Mouse (Mus musculus) MEL (cell line): Measurements from ENCODE around the gene Vmn1r128. TPM values are rescaled to one million over a fixed set of nuclear protein-coding genes. Genes with fewer than 3 reads are reported as not detected.
"Not testable (repeated sequence)": the region's sequence is repeated elsewhere in the genome, so short reads cannot be mapped to it uniquely, and the experiment has no call there.

ENCODE experiments used
- DNase-seq: peaks from one replicate; pipeline ENCODE4 v3.0.0; 2011; ENCODE audit warnings: low read depth, low spot score
- H3K27ac ChIP-seq: 2 replicates; pipeline ENCODE4 v1.5.1; 2012; ENCODE audit warnings: low read depth, mild to moderate bottlenecking, control low read depth, low read length, moderate library complexity; ENCODE audit not compliant: control insufficient read depth
- H3K27me3 ChIP-seq, 2 experiments: fragments of 150-350 bp in 1 of 2; sonication (generic) in 1 of 2; 2 replicates each; pipeline ENCODE4 v1.6.1; 2012; ENCODE audit warnings: low read length in 2 of 2, mild to moderate bottlenecking in 2 of 2, improper control_type of control experiment in 1 of 2, moderate library complexity in 1 of 2; ENCODE audit not compliant: insufficient read depth in 2 of 2, control insufficient read depth in 1 of 2
- H3K36me3 ChIP-seq, 2 experiments: 2 replicates each; pipeline ENCODE4 v1.6.1; 2012 to 2014; ENCODE audit warnings: low read length in 2 of 2, improper control_type of control experiment in 1 of 2, inconsistent platforms in 1 of 2, mild to moderate bottlenecking in 1 of 2; ENCODE audit not compliant: insufficient read depth in 2 of 2, control insufficient read depth in 1 of 2
- H3K4me1 ChIP-seq, 2 experiments: fragments of 150-350 bp in 1 of 2; sonication (generic) in 1 of 2; 2 replicates each; pipeline ENCODE4 v1.6.1; 2012; ENCODE audit warnings: low read length in 2 of 2, improper control_type of control experiment in 1 of 2, mild to moderate bottlenecking in 1 of 2; ENCODE audit not compliant: insufficient read depth in 2 of 2, control insufficient read depth in 1 of 2
- H3K4me3 ChIP-seq, 2 experiments: fragments of 150-350 bp in 1 of 2; sonication (generic) in 1 of 2; 2 replicates each; pipeline ENCODE4 v1.5.1; 2012; ENCODE audit warnings: low read depth in 2 of 2, low read length in 2 of 2, mild to moderate bottlenecking in 2 of 2, moderate library complexity in 2 of 2, control low read depth in 1 of 2, improper control_type of control experiment in 1 of 2; ENCODE audit not compliant: control insufficient read depth in 1 of 2, insufficient read depth in 1 of 2
- H3K79me2 ChIP-seq: 2 replicates; pipeline ENCODE4 v1.6.1; 2012; ENCODE audit warnings: mild to moderate bottlenecking, low read length, moderate library complexity; ENCODE audit not compliant: control insufficient read depth, poor library complexity, insufficient read depth
- H3K9ac ChIP-seq: 2 replicates; pipeline ENCODE4 v1.6.1; 2012; ENCODE audit warnings: low read depth, mild to moderate bottlenecking, control low read depth, low read length, moderate library complexity; ENCODE audit not compliant: control insufficient read depth, poor library complexity, severe bottlenecking
- H3K9me3 ChIP-seq: fragments of 150-350 bp; sonication (generic); replicated peaks from 2 replicates; pipeline ENCODE4 v1.6.1; 2012; ENCODE audit warnings: mild to moderate bottlenecking, low read length, improper control_type of control experiment, moderate library complexity; ENCODE audit not compliant: insufficient read depth
- polyA plus RNA-seq, 2 experiments: library from polyadenylated mRNA; stranded (reverse) in 1 of 2; unstranded in 1 of 2; fragments of >175 nt in 1 of 2; fragments of >200 nt in 1 of 2; gene quantifications; 2 replicates each; pipeline versions ENCODE4 v1.2.1 to v1.2.4; 2012; ENCODE audit warnings: low replicate concordance in 2 of 2, low read depth in 1 of 2; ENCODE audit not compliant: insufficient read length in 2 of 2, insufficient read depth in 1 of 2, missing spikeins in 1 of 2
- total RNA-seq: library from RNA; depleted of rRNA; stranded (reverse); fragments of 300-350 nt; gene quantifications from 2 replicates; pipeline ENCODE4 v1.2.3, GENCODE M21; 2012; rRNA removed

Vmn1r128 gene
- total RNA-seq (not detected in 2 replicates), polyA plus RNA-seq (not detected)

GRCm38 (mm10) chr7:21349073-21349472 is at the start of gene Vmn1r128:
Vmn1r128 (plus strand) TSS chr7:21349373.
- not testable (repeated sequence) for DNase-seq, H3K27ac ChIP-seq, H3K36me3 ChIP-seq, H3K79me2 ChIP-seq, H3K27me3 ChIP-seq, H3K9me3 ChIP-seq, H3K9ac ChIP-seq, H3K4me1 ChIP-seq, H3K4me3 ChIP-seq

- DNase-seq, result not testable (repeated sequence)
These were observed 47.8 kb upstream of the Vmn1r128 start, which contains the start of gene Vmn1r126 for GRCm38 (mm10) chr7:21301367-21301766. Vmn1r126 (minus strand) TSS chr7:21301467.

GRCm38 (mm10) chr7:21319761-21320160 is 29.4 kb upstream of the Vmn1r128 start, which contains the start of gene Vmn1r127:
Vmn1r127 (minus strand) TSS chr7:21319861.
- H3K79me2 ChIP-seq, H3K27me3 ChIP-seq, H3K4me3 ChIP-seq, H3K27ac ChIP-seq, DNase-seq, H3K9me3 ChIP-seq, H3K36me3 ChIP-seq, H3K4me1 ChIP-seq, H3K9ac ChIP-seq: not testable (repeated sequence)

More at GRCm38 (mm10) chr7:21301367-21301766, 47.8 kb upstream of the Vmn1r128 start, which contains the start of gene Vmn1r126:
- H3K27ac ChIP-seq, H3K79me2 ChIP-seq, H3K27me3 ChIP-seq, H3K9me3 ChIP-seq, H3K4me3 ChIP-seq, H3K36me3 ChIP-seq, H3K9ac ChIP-seq, H3K4me1 ChIP-seq: not testable (repeated sequence)

GRCm38 (mm10) chr7:21361191-21361590 is 12.0 kb downstream of the Vmn1r128 start, which contains the start of gene Vmn1r129:
Vmn1r129 (minus strand) TSS chr7:21361291.
- not testable (repeated sequence) for H3K4me1 ChIP-seq, H3K27ac ChIP-seq, H3K9me3 ChIP-seq, H3K36me3 ChIP-seq, H3K27me3 ChIP-seq, H3K9ac ChIP-seq, DNase-seq, H3K4me3 ChIP-seq, H3K79me2 ChIP-seq

Other genes with a start within 250 kb of the Vmn1r128 start
- not detected in 2 replicates for gene Vmn1r122, start 215.2 kb upstream of the Vmn1r128 start, total RNA-seq
- not detected for gene Vmn1r122, start 215.2 kb upstream of the Vmn1r128 start, polyA plus RNA-seq
- gene Vmn1r123, start 187.2 kb upstream of the Vmn1r128 start, total RNA-seq, result not detected in 2 replicates
- gene Vmn1r123, start 187.2 kb upstream of the Vmn1r128 start, polyA plus RNA-seq, result not detected
- not detected in 2 replicates for gene Gm5157, start 158.9 kb upstream of the Vmn1r128 start, total RNA-seq
- not detected for gene Gm5157, start 158.9 kb upstream of the Vmn1r128 start, polyA plus RNA-seq
- gene Vmn1r124, start 88.8 kb upstream of the Vmn1r128 start, total RNA-seq, result not detected in 2 replicates
- gene Vmn1r124, start 88.8 kb upstream of the Vmn1r128 start, polyA plus RNA-seq, result not detected
- gene Vmn1r125, start 77.2 kb upstream of the Vmn1r128 start, total RNA-seq, result not detected in 2 replicates
- not detected for gene Vmn1r125, start 77.2 kb upstream of the Vmn1r128 start, polyA plus RNA-seq
- not detected in 2 replicates for gene Vmn1r126, start 47.9 kb upstream of the Vmn1r128 start, total RNA-seq
- gene Vmn1r126, start 47.9 kb upstream of the Vmn1r128 start, polyA plus RNA-seq, result not detected
- not detected in 2 replicates for gene Vmn1r127, start 29.5 kb upstream of the Vmn1r128 start, total RNA-seq
- not detected for gene Vmn1r127, start 29.5 kb upstream of the Vmn1r128 start, polyA plus RNA-seq
- not detected in 2 replicates for gene Vmn1r129, start 11.9 kb downstream of the Vmn1r128 start, total RNA-seq
- not detected for gene Vmn1r129, start 11.9 kb downstream of the Vmn1r128 start, polyA plus RNA-seq
- gene Gm6882, start 83.4 kb downstream of the Vmn1r128 start, total RNA-seq, result not detected in 2 replicates
- gene Gm6882, start 83.4 kb downstream of the Vmn1r128 start, polyA plus RNA-seq, result not detected
- not detected in 2 replicates for gene Vmn1r130, start 162.4 kb downstream of the Vmn1r128 start, total RNA-seq
- gene Vmn1r130, start 162.4 kb downstream of the Vmn1r128 start, polyA plus RNA-seq, result not detected
- not detected in 2 replicates for gene Vmn1r131, start 196.7 kb downstream of the Vmn1r128 start, total RNA-seq
- gene Vmn1r131, start 196.7 kb downstream of the Vmn1r128 start, polyA plus RNA-seq, result not detected